Mouse (Mus musculus) adrenal gland (tissue): ENCODE data around the gene BC080695.
"Not testable (repeated sequence)": the region's sequence is repeated elsewhere in the genome, so short reads cannot be mapped to it uniquely, and the experiment has no call there.

Experiments used
- intact Hi-C: fragments of 180-260 bp; cut with DNase I; formaldehyde crosslinking; loops from one replicate; pipeline ENCODE4 v1.15.1; 2025
- long read RNA-seq, 2 experiments: library from polyadenylated mRNA; unstranded; transcript quantifications; one replicate each; pipeline ENCODE4 v2.0.0; 2020; ENCODE audit warnings: borderline replicate concordance in 1 of 2; ENCODE audit not compliant: insufficient replicate concordance in 1 of 2

Gene BC080695
- long read RNA-seq, experiment 1 = 0 reads
- long read RNA-seq, experiment 2 = 0 reads

DNA sequence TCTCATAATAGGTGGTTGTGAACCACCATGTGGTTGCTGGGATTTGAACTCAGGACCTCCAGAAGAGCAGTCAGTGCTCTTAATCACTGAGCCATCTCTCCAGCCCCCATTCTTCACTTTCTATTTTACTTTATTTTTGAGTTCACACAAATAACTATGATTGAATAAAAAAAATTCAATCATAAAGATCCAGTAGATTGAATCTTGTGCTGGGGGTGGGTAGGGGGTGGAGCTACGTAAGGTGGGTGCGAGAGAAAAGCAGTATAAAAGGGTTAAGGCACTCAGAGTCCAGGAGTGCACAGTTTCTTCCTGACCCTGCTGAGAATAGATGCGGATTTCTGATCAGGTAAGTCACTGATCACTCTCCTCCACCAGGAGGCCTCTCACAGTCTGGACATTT lies at the start of gene BC080695, which contains the start of gene Gm13057:
BC080695 (plus strand) TSS at position 301 of the 400 bp plus-strand sequence.
Gm13057 (plus strand) TSS at position 310 of the 400 bp plus-strand sequence.
- intact Hi-C loops = not testable (repeated sequence)

DNA sequence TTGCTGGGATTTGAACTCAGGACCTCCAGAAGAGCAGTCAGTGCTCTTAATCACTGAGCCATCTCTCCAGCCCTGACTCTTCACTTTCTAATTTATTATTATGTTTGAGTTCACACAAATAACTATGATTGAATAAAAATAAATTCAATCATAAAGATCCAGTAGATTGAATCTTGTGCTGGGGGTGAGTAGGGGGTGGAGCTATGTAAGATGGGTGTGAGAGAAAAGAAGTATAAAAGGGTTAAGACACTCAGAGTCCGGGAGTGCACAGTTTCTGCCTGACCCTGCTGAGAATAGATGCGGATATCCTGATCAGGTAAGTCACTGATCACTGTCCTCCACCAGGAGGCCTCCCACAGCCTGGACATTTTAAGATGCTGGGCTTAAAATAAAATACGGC lies 40.5 kb upstream of the BC080695 start, which contains the start of gene Gm13043:
Gm13043 (plus strand) TSS at position 301 of the 400 bp plus-strand sequence.
- intact Hi-C loops = no loop called here

DNA sequence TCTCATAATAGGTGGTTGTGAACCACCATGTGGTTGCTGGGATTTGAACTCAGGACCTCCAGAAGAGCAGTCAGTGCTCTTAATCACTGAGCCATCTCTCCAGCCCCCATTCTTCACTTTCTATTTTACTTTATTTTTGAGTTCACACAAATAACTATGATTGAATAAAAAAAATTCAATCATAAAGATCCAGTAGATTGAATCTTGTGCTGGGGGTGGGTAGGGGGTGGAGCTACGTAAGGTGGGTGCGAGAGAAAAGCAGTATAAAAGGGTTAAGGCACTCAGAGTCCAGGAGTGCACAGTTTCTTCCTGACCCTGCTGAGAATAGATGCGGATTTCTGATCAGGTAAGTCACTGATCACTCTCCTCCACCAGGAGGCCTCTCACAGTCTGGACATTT lies 15.8 kb upstream of the BC080695 start, which contains the start of gene Gm13040:
Gm13040 (plus strand) TSS at position 301 of the 400 bp plus-strand sequence.
- intact Hi-C loops = not testable (repeated sequence)

DNA sequence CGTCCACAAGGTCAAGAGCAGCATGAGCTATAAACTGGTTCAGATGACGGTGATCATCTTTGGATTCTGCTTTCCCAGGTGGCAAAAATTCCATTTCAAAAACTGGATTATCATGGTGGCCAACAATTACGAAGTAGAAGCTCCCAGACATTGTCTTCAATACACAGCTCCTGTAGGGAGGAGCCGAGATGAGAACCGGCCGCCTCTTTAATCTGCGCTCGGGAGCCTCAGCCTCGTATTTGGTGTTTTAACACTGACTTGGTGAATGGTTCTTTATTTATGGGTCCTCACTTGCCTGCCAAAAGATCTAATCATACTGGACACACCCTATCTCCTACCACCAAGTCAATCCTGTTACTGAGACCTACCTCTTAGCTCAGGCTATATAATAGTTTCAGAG lies 60.4 kb downstream of the BC080695 start:
- intact Hi-C loops = not testable (repeated sequence)

DNA sequence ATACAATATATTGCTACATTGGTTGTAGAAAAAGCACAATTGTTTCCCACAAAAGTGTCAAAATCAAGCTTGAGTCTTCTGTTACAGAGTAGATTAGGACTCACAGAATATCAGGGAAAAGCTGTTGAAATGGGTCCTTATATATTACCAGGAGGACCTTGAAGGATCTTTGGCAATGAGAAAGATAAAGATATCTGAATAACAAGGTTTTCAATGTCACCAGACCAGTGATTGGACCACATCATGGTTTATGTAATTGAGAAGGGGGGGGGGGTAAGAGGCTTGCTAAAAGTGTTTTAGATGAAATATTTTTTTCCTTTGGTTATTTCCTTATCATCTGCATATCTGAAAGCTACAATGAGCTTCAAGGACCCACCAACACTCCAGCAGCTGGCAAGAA lies 63.2 kb downstream of the BC080695 start, which contains the start of gene Gm13083:
Gm13083 (plus strand) TSS at position 301 of the 400 bp plus-strand sequence.
- intact Hi-C loops = loop anchor here (5.0 kb wide), 1 partner anchor 283 kb away; no protein-coding TSS in a partner anchor

DNA sequence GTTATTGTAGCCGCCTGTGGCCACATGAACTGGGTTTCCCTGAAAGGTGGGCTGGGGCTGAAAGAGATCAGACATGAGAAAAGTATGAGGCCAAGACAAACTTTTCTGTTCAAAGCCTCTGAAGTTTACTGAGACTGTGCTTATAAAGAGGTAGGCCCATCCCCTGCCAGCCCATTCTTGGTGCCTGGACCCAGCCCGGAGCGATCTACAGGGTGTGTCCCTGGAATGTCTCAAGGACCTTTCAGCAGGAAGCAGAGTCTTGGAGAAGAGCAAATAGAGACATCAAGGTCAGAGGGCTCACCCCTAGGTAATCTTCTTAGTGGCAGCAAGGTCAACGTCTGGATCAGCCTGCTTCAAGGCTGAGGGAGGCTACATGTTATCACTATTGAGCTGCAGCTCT lies 66.6 kb downstream of the BC080695 start:
- intact Hi-C loops = loop anchor here (5.0 kb wide), 1 partner anchor 279 kb away; no protein-coding TSS in a partner anchor
